Mouse (Mus musculus) forebrain, embryonic 12.5 days (tissue): Measurements from ENCODE around the gene Itih2. TPM values are rescaled to one million over a fixed set of nuclear protein-coding genes. Genes with fewer than 3 reads are reported as not detected.

ENCODE experiments used
- ATAC-seq: fragments of 200-750 bp; cut with Nextera tagmentation; 2 replicates; pipeline ENCODE4 v1.8.0; 2017; ENCODE audit warnings: moderate TSS enrichment; ENCODE audit not compliant: low FRiP score
- H3K27ac ChIP-seq: fragments of 300-500 bp; sonication (generic); 2 replicates; pipeline ENCODE4 v1.5.1; 2016; ENCODE audit warnings: mild to moderate bottlenecking
- H3K27me3 ChIP-seq: fragments of 300-500 bp; sonication (generic); 2 replicates; pipeline ENCODE4 v1.6.1; 2016; ENCODE audit warnings: mild to moderate bottlenecking
- H3K36me3 ChIP-seq: fragments of 300-500 bp; sonication (generic); replicated peaks from 2 replicates; pipeline ENCODE4 v1.6.1; 2016; ENCODE audit warnings: mild to moderate bottlenecking
- H3K4me1 ChIP-seq: fragments of 300-500 bp; sonication (generic); 2 replicates; pipeline ENCODE4 v1.6.1; 2016
- H3K4me2 ChIP-seq: fragments of 300-500 bp; sonication (generic); 2 replicates; pipeline ENCODE4 v1.6.1; 2016; ENCODE audit warnings: mild to moderate bottlenecking, moderate library complexity
- H3K4me3 ChIP-seq: fragments of 300-500 bp; sonication (generic); replicated peaks from 2 replicates; pipeline ENCODE4 v1.5.1; 2016; ENCODE audit warnings: mild to moderate bottlenecking
- H3K9ac ChIP-seq: fragments of 300-500 bp; sonication (generic); 2 replicates; pipeline ENCODE4 v1.6.1; 2016; ENCODE audit warnings: mild to moderate bottlenecking
- H3K9me3 ChIP-seq: fragments of 300-500 bp; sonication (generic); 2 replicates; pipeline ENCODE4 v1.6.1; 2016
- WGBS: fragments of 180-500 bp; shearing (Covaris S2); methylation state at CpG from one replicate; pipeline ENCODE4 v1.1.7; 2016; 5-methylcytosine and 5-hydroxymethylcytosine counted together
- polyA plus RNA-seq: library from polyadenylated mRNA; unstranded; fragments of >200 nt; fragmentation: Nextera tagmentation; extraction: Ambion mirVana; gene quantifications from 2 replicates; pipeline ENCODE4 v1.2.1, GENCODE M21; 2016

Gene Itih2
- polyA plus RNA-seq, 1 experiment from 2014 or later = 0.18 TPM

- H3K4me2 ChIP-seq = no peak overlapping the region
- H3K4me3 ChIP-seq = no peak overlapping the region
- H3K27me3 ChIP-seq = no peaks in the 10 kb centered on the region
- no peaks in the 10 kb centered on the region for H3K4me1 ChIP-seq
- WGBS = 86% methylated on average over 5 of the region's 5 CpGs
- peaks cover 85% of the 10 kb centered on the region for H3K36me3 ChIP-seq
- H3K27ac ChIP-seq = no peak overlapping the region
- no peak for ATAC-seq
- no peaks in the 10 kb centered on the region for H3K9me3 ChIP-seq
- H3K9ac ChIP-seq = no peak overlapping the region
Observed at GRCm38 (mm10) chr2:10058836-10059235, 72.4 kb downstream of the Itih2 start.

GRCm38 (mm10) chr2:10051996-10052395 lies 79.2 kb downstream of the Itih2 start:
- Histone ChIP-seq H3K4me2 (no peak overlapping the region), H3K36me3 (peaks cover 33% of the 10 kb centered on the region), H3K9me3 (no peaks in the 10 kb centered on the region), H3K4me3 (no peak overlapping the region), H3K27ac (no peak overlapping the region), H3K4me1 (peaks cover 12% of the 10 kb centered on the region), H3K9ac (no peak overlapping the region), H3K27me3 (no peaks in the 10 kb centered on the region)
- 100% methylated on average over 1 of the region's 1 CpGs for WGBS
- no peak for ATAC-seq

- 93% methylated on average over 3 of the region's 3 CpGs for WGBS
- no peak overlapping the region for H3K9ac ChIP-seq
- peaks cover 24% of the 10 kb centered on the region for H3K36me3 ChIP-seq
- H3K27me3 ChIP-seq = no peaks in the 10 kb centered on the region
- H3K4me1 ChIP-seq = peaks cover 19% of the 10 kb centered on the region
- H3K9me3 ChIP-seq = no peaks in the 10 kb centered on the region
- no peak overlapping the region for H3K4me2 ChIP-seq
- H3K27ac ChIP-seq = no peak overlapping the region
- H3K4me3 ChIP-seq = no peak overlapping the region
- ATAC-seq = no peak
Observed at GRCm38 (mm10) chr2:10050878-10051277, 80.3 kb downstream of the Itih2 start.

- WGBS = 18% methylated on average over 10 of the region's 10 CpGs
- Histone ChIP-seq H3K4me3 (peak overlapping the region; percentile 90), H3K9ac (peak overlapping the region; percentile 79), H3K4me1 (peaks cover 19% of the 10 kb centered on the region), H3K4me2 (peak overlapping the region; percentile 86), H3K9me3 (no peaks in the 10 kb centered on the region), H3K36me3 (peaks cover 10% of the 10 kb centered on the region), H3K27ac (no peak overlapping the region), H3K27me3 (no peaks in the 10 kb centered on the region)
- ATAC-seq = no peak
Observed at GRCm38 (mm10) chr2:10049456-10049855, 81.7 kb downstream of the Itih2 start.

GRCm38 (mm10) chr2:10048461-10048860 lies 82.7 kb downstream of the Itih2 start, which contains the start of gene Taf3:
Taf3 (minus strand) TSS chr2:10048596.
- peak; percentile 96 for ATAC-seq
- 0% methylated on average over 35 of the region's 36 CpGs for WGBS
- peaks cover 19% of the 10 kb centered on the region for H3K4me1 ChIP-seq
- H3K27ac ChIP-seq = peak within 1 kb of the TSS; percentile 63; the same call in 1 of the 2 replicates
- H3K4me3 ChIP-seq = peak within 1 kb of the TSS; percentile 90
- H3K36me3 ChIP-seq = peaks cover 2% of the 10 kb centered on the region; the same call in 1 of the 2 replicates
- no peaks in the 10 kb centered on the region for H3K27me3 ChIP-seq
- H3K4me2 ChIP-seq = peak within 1 kb of the TSS; percentile 86
- peak within 1 kb of the TSS; percentile 79 for H3K9ac ChIP-seq
- H3K9me3 ChIP-seq = no peaks in the 10 kb centered on the region

- no peaks in the 10 kb centered on the region for H3K27me3 ChIP-seq
- peak overlapping the region; percentile 86 for H3K4me2 ChIP-seq
- ATAC-seq = peak; percentile 74; the same call in 1 of the 2 replicates
- H3K9me3 ChIP-seq = no peaks in the 10 kb centered on the region
- peaks cover 19% of the 10 kb centered on the region for H3K4me1 ChIP-seq
- under 1% methylated on average over 46 of the region's 47 CpGs for WGBS
- peak overlapping the region; percentile 63; the same call in 1 of the 2 replicates for H3K27ac ChIP-seq
- H3K9ac ChIP-seq = peak overlapping the region; percentile 79
- peak overlapping the region; percentile 90 for H3K4me3 ChIP-seq
- no peaks in the 10 kb centered on the region for H3K36me3 ChIP-seq
Observed at GRCm38 (mm10) chr2:10047758-10048436, 83.3 kb downstream of the Itih2 start.

Other genes starting within 250 kb of the Itih2 start
- gene 9230102O04Rik, start 241.9 kb downstream of the Itih2 start, polyA plus RNA-seq = 0.50 TPM in 1 of 2 replicates, not detected in the other
- 3.2 and 10.9 TPM in 2 replicates for gene Gata3, start 241.4 kb downstream of the Itih2 start, polyA plus RNA-seq
- gene Taf3, start 82.8 kb downstream of the Itih2 start, polyA plus RNA-seq = 17.3 and 18.4 TPM in 2 replicates
- 465 and 477 TPM in 2 replicates for gene Atp5c1, start 50.9 kb downstream of the Itih2 start, polyA plus RNA-seq
- 44.2 and 44.9 TPM in 2 replicates for gene Kin, start 50.8 kb downstream of the Itih2 start, polyA plus RNA-seq
- 2.6 and 3.4 TPM in 2 replicates for gene Itih5, start 22.2 kb upstream of the Itih2 start, polyA plus RNA-seq
- 1.5 and 2.3 TPM in 2 replicates for gene Sfmbt2, start 239.1 kb upstream of the Itih2 start, polyA plus RNA-seq